Mouse (Mus musculus) limb, embryonic 15.5 days (tissue): ENCODE measurements around the gene Tmem131l. TPM values are rescaled to one million over a fixed set of nuclear protein-coding genes. Genes with fewer than 3 reads are reported as not detected.

Experiments
- ATAC-seq: fragments of 200-750 bp; cut with Nextera tagmentation; 2 replicates; pipeline ENCODE4 v1.8.0; 2017; ENCODE audit warnings: low read depth, moderate TSS enrichment; ENCODE audit not compliant: insufficient number of reproducible peaks, low FRiP score, low TSS enrichment
- H3K27ac ChIP-seq: fragments of 300-500 bp; sonication (generic); 2 replicates; pipeline ENCODE4 v1.5.1; 2015; ENCODE audit warnings: moderate library complexity, mild to moderate bottlenecking, inconsistent platforms
- H3K27me3 ChIP-seq: fragments of 300-500 bp; sonication (generic); 2 replicates; pipeline ENCODE4 v1.6.1; 2015; ENCODE audit warnings: inconsistent platforms
- H3K36me3 ChIP-seq: fragments of 300-500 bp; sonication (generic); 2 replicates; pipeline ENCODE4 v1.6.1; 2015; ENCODE audit warnings: inconsistent platforms
- H3K4me1 ChIP-seq: fragments of 300-500 bp; sonication (generic); 2 replicates; pipeline ENCODE4 v1.6.1; 2015; ENCODE audit warnings: inconsistent platforms
- H3K4me2 ChIP-seq: fragments of 300-500 bp; sonication (generic); 2 replicates; pipeline ENCODE4 v1.6.1; 2015; ENCODE audit warnings: mild to moderate bottlenecking, inconsistent platforms
- H3K4me3 ChIP-seq: fragments of 300-500 bp; sonication (generic); 2 replicates; pipeline ENCODE4 v1.5.1; 2015; ENCODE audit warnings: mild to moderate bottlenecking, inconsistent platforms
- H3K9ac ChIP-seq: fragments of 300-500 bp; sonication (generic); 2 replicates; pipeline ENCODE4 v1.6.1; 2015; ENCODE audit warnings: inconsistent platforms
- H3K9me3 ChIP-seq: fragments of 300-500 bp; sonication (generic); 2 replicates; pipeline ENCODE4 v1.6.1; 2016; ENCODE audit warnings: inconsistent platforms
- WGBS: fragments of 180-500 bp; shearing (Covaris S2); methylation state at CpG from one replicate; pipeline ENCODE4 v1.1.7; 2015; 5-methylcytosine and 5-hydroxymethylcytosine counted together
- polyA plus RNA-seq: library from polyadenylated mRNA; unstranded; fragments of >200 nt; fragmentation: Nextera tagmentation; extraction: Ambion mirVana; gene quantifications from 2 replicates; pipeline ENCODE4 v1.2.1, GENCODE M21; 2015

Gene Tmem131l
- polyA plus RNA-seq, 1 experiment from 2014 or later = 47.9 TPM

- ATAC-seq = no peak
- 77% methylated on average over 6 of the region's 6 CpGs for WGBS
- H3K36me3 ChIP-seq = no peaks in the 10 kb centered on the region
- H3K9me3 ChIP-seq = no peaks in the 10 kb centered on the region
- no peak overlapping the region for H3K9ac ChIP-seq
- H3K27ac ChIP-seq = no peak overlapping the region
- no peaks in the 10 kb centered on the region for H3K27me3 ChIP-seq
- H3K4me1 ChIP-seq = peaks cover 14% of the 10 kb centered on the region
- H3K4me2 ChIP-seq = no peak overlapping the region
- no peak overlapping the region for H3K4me3 ChIP-seq
Measured at GRCm38 (mm10) chr3:84002433-84003090, 37.4 kb downstream of the Tmem131l start.

- Histone ChIP-seq H3K4me2 (no peak overlapping the region), H3K27ac (no peak overlapping the region), H3K9me3 (no peaks in the 10 kb centered on the region), H3K27me3 (no peaks in the 10 kb centered on the region), H3K4me1 (peaks cover 39% of the 10 kb centered on the region), H3K4me3 (no peak overlapping the region), H3K36me3 (no peaks in the 10 kb centered on the region), H3K9ac (no peak overlapping the region)
- WGBS = 59% methylated on average over 5 of the region's 5 CpGs
- ATAC-seq = no peak
Measured at GRCm38 (mm10) chr3:83997563-83997962, 42.4 kb downstream of the Tmem131l start.

GRCm38 (mm10) chr3:83997036-83997435 lies 42.9 kb downstream of the Tmem131l start:
- Histone ChIP-seq H3K9ac (no peak overlapping the region), H3K27ac (no peak overlapping the region), H3K4me3 (no peak overlapping the region), H3K36me3 (no peaks in the 10 kb centered on the region), H3K4me2 (no peak overlapping the region), H3K27me3 (no peaks in the 10 kb centered on the region), H3K9me3 (no peaks in the 10 kb centered on the region), H3K4me1 (peaks cover 44% of the 10 kb centered on the region)
- ATAC-seq = no peak
- WGBS = 64% methylated on average over 3 of the region's 3 CpGs

- WGBS = 84% methylated on average over 6 of the region's 6 CpGs
- Histone ChIP-seq H3K36me3 (no peaks in the 10 kb centered on the region), H3K4me3 (no peak overlapping the region), H3K9me3 (no peaks in the 10 kb centered on the region), H3K27ac (no peak overlapping the region), H3K27me3 (no peaks in the 10 kb centered on the region), H3K4me1 (peaks cover 48% of the 10 kb centered on the region), H3K4me2 (no peak overlapping the region), H3K9ac (no peak overlapping the region)
- ATAC-seq = no peak
Measured at GRCm38 (mm10) chr3:83996086-83996485, 43.9 kb downstream of the Tmem131l start.

GRCm38 (mm10) chr3:83995254-83995830 lies 44.6 kb downstream of the Tmem131l start:
- no peak for ATAC-seq
- no peak overlapping the region for H3K27ac ChIP-seq
- no peak overlapping the region for H3K9ac ChIP-seq
- H3K4me3 ChIP-seq = no peak overlapping the region
- no peaks in the 10 kb centered on the region for H3K27me3 ChIP-seq
- no peak overlapping the region for H3K4me2 ChIP-seq
- H3K4me1 ChIP-seq = peaks cover 48% of the 10 kb centered on the region
- 57% methylated on average over 9 of the region's 9 CpGs for WGBS
- no peaks in the 10 kb centered on the region for H3K36me3 ChIP-seq
- H3K9me3 ChIP-seq = no peaks in the 10 kb centered on the region

GRCm38 (mm10) chr3:83994217-83994839 lies 45.6 kb downstream of the Tmem131l start:
- peaks cover 54% of the 10 kb centered on the region for H3K4me1 ChIP-seq

GRCm38 (mm10) chr3:83993089-83993516 lies 46.9 kb downstream of the Tmem131l start:
- Histone ChIP-seq H3K4me3 (no peak overlapping the region), H3K9me3 (no peaks in the 10 kb centered on the region), H3K9ac (no peak overlapping the region), H3K4me2 (no peak overlapping the region), H3K36me3 (no peaks in the 10 kb centered on the region), H3K27me3 (no peaks in the 10 kb centered on the region), H3K27ac (peak overlapping the region; percentile 24; the same call in 1 of the 2 replicates), H3K4me1 (peaks cover 66% of the 10 kb centered on the region)
- WGBS = 57% methylated on average over 8 of the region's 8 CpGs
- no peak for ATAC-seq

More at GRCm38 (mm10) chr3:83994217-83994839, 45.6 kb downstream of the Tmem131l start:
- no peaks in the 10 kb centered on the region for H3K27me3 ChIP-seq
- no peak overlapping the region for H3K27ac ChIP-seq
- WGBS = 28% methylated on average over 8 of the region's 8 CpGs
- no peaks in the 10 kb centered on the region for H3K9me3 ChIP-seq
- no peak overlapping the region for H3K4me3 ChIP-seq
- no peak overlapping the region for H3K4me2 ChIP-seq
- H3K36me3 ChIP-seq = no peaks in the 10 kb centered on the region
- no peak for ATAC-seq
- no peak overlapping the region for H3K9ac ChIP-seq

GRCm38 (mm10) chr3:83991691-83992524 lies 48.1 kb downstream of the Tmem131l start:
- 73% methylated on average over 8 of the region's 8 CpGs for WGBS
- no peaks in the 10 kb centered on the region for H3K36me3 ChIP-seq
- no peaks in the 10 kb centered on the region for H3K9me3 ChIP-seq
- no peaks in the 10 kb centered on the region for H3K27me3 ChIP-seq
- H3K27ac ChIP-seq = no peak overlapping the region
- H3K9ac ChIP-seq = no peak overlapping the region
- no peak overlapping the region for H3K4me3 ChIP-seq
- H3K4me2 ChIP-seq = no peak overlapping the region
- H3K4me1 ChIP-seq = peaks cover 65% of the 10 kb centered on the region
- ATAC-seq = no peak

- H3K4me3 ChIP-seq = no peak overlapping the region
- peaks cover 70% of the 10 kb centered on the region for H3K4me1 ChIP-seq
- ATAC-seq = peak; percentile 45; the same call in 1 of the 2 replicates
- no peaks in the 10 kb centered on the region for H3K9me3 ChIP-seq
- 14% methylated on average over 4 of the region's 4 CpGs for WGBS
- H3K4me2 ChIP-seq = no peak overlapping the region; the same call in 1 of the 2 replicates
- H3K36me3 ChIP-seq = no peaks in the 10 kb centered on the region
- H3K27ac ChIP-seq = peak overlapping the region; percentile 54
- no peaks in the 10 kb centered on the region for H3K27me3 ChIP-seq
- no peak overlapping the region for H3K9ac ChIP-seq
Measured at GRCm38 (mm10) chr3:83988214-83988613, 51.8 kb downstream of the Tmem131l start.

- Histone ChIP-seq H3K4me1 (peaks cover 68% of the 10 kb centered on the region), H3K4me2 (no peak overlapping the region), H3K27ac (peak overlapping the region; percentile 48; the same call in 1 of the 2 replicates), H3K27me3 (no peaks in the 10 kb centered on the region), H3K4me3 (no peak overlapping the region), H3K9me3 (no peaks in the 10 kb centered on the region), H3K36me3 (no peaks in the 10 kb centered on the region), H3K9ac (no peak overlapping the region)
- ATAC-seq = no peak
- 52% methylated on average over 8 of the region's 8 CpGs for WGBS
Measured at GRCm38 (mm10) chr3:83987533-83988112, 52.4 kb downstream of the Tmem131l start.

- no peak overlapping the region for H3K27ac ChIP-seq
- no peaks in the 10 kb centered on the region for H3K27me3 ChIP-seq
- no peaks in the 10 kb centered on the region for H3K9me3 ChIP-seq
- ATAC-seq = no peak
- H3K36me3 ChIP-seq = no peaks in the 10 kb centered on the region
- no peak overlapping the region for H3K4me3 ChIP-seq
- WGBS = 57% methylated on average over 3 of the region's 3 CpGs
- H3K9ac ChIP-seq = no peak overlapping the region
- no peak overlapping the region for H3K4me2 ChIP-seq
- H3K4me1 ChIP-seq = peaks cover 59% of the 10 kb centered on the region
Measured at GRCm38 (mm10) chr3:83986740-83987139, 53.2 kb downstream of the Tmem131l start.
